Mouse (Mus musculus) kidney, adult 18-20 months (tissue): ENCODE measurements at regions not wholly inside any gene's neighbourhood (a gene's known extent, or its start where the extent isn't known, plus 50 kb on each side); places are given as distances from the start of the nearest gene placed in this dataset.

ENCODE experiments used
- DNase-seq: peaks from one replicate; pipeline ENCODE4 v3.0.0; 2021

DNA sequence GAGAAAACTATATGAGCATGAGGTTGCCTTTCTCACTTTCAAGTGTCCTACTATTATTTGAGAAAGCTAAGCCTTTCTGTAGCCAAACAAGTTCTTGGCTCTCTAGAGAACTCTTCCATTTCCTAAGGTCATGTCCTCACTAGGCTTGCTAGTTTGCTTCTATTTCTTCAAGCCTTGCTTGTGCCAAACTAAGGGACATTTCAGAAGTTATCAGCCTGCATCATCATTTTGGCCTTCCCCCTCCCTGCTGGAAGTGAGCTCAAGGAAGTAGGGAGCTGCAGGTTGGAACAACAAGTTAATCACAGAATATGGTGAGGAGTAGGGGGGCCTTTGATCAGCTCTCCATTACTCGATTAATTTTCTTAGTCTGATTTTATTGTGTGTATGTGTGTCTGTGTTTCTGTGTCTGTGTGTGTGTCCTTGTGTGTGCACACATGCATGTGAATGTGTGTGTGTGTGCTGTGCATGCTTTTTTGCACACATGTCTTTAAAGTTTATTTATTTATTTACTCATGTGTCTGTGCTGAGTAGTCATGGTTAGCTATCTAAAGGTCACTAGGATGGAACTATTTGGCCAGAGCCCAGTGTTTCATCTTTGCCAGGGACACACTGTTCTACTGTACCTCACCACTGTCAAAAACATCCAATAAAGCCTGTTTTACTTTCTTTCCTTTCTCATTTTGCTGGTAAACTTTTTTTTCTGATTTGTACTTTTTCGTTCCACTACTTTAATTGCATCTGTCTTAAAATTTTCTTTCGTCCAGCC is 371.4 kb upstream of the Eda2r start:
- DNase-seq, result peak; percentile 57

DNA sequence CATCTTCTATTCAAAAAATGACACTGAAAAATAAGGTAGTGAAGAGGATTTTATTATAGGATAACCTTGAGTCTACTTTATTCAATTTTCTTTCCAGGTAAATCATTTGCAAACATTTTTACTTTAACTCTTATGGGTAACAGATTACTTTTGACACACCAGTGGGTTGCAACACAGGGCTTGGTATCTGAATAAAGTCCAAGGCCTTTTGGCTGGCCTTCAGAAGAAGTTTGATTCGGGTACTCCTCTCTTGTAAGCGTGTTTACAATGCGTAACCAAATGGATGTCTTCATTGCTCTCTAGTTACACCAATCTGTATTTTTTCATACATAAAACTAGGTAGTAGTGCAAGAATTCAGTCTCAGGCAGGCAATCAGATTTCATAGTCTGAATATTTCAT is 367.3 kb upstream of the Eda2r start:
- peak; percentile 35 for DNase-seq

DNA sequence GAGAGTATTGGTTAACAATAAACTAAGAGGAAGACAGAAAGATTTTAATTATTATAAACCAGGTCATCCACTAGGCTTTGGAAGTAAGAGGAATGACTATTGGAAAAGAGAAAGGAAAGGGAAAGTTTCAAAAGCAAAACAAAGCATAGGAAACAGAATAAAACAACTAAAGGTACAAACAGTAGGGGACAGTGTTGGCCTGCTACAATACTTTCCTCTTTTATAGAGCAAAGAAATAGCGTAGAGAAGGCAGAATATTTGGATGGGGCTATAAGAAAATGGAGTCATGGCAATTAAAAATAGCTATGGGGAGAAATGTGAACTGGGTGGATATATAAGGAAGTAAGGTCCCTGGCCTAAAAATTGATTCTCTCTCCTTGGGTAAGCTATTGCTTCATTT is 347.5 kb upstream of the Eda2r start:
- no peak for DNase-seq

DNA sequence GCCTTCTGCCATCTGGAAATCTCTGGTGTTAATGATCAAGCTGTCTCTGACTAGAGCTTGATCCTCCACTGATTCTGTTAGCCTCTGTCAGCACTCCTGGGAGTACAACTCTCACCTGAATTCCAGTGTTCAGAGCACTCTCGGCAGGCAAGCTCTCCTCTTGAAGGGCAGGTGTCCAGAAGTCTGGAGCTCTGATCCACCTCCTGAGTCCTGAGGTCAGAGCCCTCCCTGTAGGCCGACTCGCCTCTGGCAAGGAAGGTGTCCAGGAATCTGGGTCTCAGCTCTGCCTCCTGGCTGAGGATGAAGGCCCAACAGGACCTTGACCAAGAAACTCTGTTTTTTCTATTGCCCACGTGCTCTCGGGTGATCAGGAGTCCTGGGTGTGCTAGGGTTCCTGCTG is 330.8 kb upstream of the Eda2r start:
- peak; percentile 42 for DNase-seq

DNA sequence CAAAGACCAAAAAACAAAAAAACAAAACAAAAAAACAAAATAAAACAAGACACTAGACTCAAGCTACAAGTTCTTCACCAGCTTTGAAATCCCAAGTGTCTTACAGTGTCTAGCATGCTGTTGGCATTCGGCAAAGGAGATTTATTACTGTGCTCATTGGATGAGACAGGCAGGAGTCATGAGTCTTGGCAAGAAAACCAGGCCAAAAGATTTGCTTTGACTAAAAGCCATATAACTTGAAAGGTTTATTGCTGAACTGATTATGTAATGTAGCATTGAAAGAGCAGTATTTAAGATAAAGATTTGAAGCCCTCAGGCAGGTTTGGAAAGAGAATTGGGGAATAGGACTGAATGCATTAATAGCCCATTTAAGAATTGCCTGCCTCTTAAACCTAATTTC is 281.7 kb upstream of the Eda2r start:
- no peak for DNase-seq

DNA sequence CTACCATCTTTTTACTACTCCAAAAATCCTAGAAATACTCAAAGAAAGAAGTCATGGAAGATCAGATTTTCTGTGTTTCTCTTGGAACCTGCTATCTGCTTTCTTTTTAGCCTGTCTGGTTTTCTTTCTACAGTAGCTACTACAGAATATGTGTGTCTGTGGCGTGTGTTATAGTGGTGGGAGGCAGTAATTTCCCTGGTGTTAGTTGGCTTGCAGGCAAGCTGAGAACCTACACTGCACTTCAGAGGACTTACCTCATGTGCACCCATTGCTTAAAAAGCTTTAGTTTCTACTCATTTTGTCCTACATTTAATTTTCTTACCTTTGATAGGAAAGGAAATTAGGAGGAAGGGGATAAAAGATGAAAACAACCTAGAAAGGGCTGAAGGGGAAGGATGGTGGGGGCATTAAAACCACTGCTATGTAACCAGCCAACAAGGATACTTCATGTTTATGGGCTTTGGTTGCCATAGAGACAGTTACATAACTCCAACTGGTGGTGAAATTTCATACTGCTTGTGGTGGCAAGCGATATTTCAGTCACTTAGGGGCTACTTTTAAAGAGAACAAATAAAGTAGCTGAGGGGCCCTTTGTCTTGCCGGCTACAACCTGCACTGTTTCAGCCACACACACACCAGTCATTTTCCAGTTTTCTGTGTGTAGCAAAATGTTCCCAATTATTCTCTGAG is 274.7 kb upstream of the Eda2r start:
- no peak for DNase-seq
